Mouse (Mus musculus) hindbrain, embryonic 10.5 days (tissue): ENCODE data around the gene Hint3. TPM values are rescaled to one million over a fixed set of nuclear protein-coding genes. Genes with fewer than 3 reads are reported as not detected.

Experiments
- DNase-seq: peaks from one replicate; pipeline ENCODE4 v3.0.0-alpha.2; 2017; ENCODE audit warnings: low spot score
- H3K27ac ChIP-seq: fragments of 300-500 bp; sonication (generic); 2 replicates; pipeline ENCODE4 v1.5.1; 2016; ENCODE audit warnings: mild to moderate bottlenecking, moderate library complexity
- H3K27me3 ChIP-seq: fragments of 300-500 bp; sonication (generic); 2 replicates; pipeline ENCODE4 v1.6.1; 2016; ENCODE audit warnings: mild to moderate bottlenecking; ENCODE audit not compliant: poor library complexity, insufficient read depth, severe bottlenecking
- H3K36me3 ChIP-seq: fragments of 300-500 bp; sonication (generic); 2 replicates; pipeline ENCODE4 v1.6.1; 2016; ENCODE audit warnings: mild to moderate bottlenecking, moderate library complexity
- H3K4me1 ChIP-seq: fragments of 300-500 bp; sonication (generic); replicated peaks from 2 replicates; pipeline ENCODE4 v1.6.1; 2016; ENCODE audit warnings: mild to moderate bottlenecking
- H3K4me3 ChIP-seq: fragments of 300-500 bp; sonication (generic); 2 replicates; pipeline ENCODE4 v1.5.1; 2016; ENCODE audit warnings: mild to moderate bottlenecking, moderate library complexity
- H3K9me3 ChIP-seq: fragments of 300-500 bp; sonication (generic); 2 replicates; pipeline ENCODE4 v1.6.1; 2016; ENCODE audit warnings: mild to moderate bottlenecking, moderate library complexity
- WGBS: fragments of 180-500 bp; shearing (Covaris S2); methylation state at CpG from one replicate; pipeline ENCODE4 v1.1.7; 2016; 5-methylcytosine and 5-hydroxymethylcytosine counted together
- polyA plus RNA-seq: library from polyadenylated mRNA; unstranded; fragments of >200 nt; fragmentation: Nextera tagmentation; extraction: Ambion mirVana; gene quantifications from 2 replicates; pipeline ENCODE4 v1.2.1, GENCODE M21; 2016

Hint3 gene
- polyA plus RNA-seq, 1 experiment from 2014 or later, result 15.2 TPM

DNA sequence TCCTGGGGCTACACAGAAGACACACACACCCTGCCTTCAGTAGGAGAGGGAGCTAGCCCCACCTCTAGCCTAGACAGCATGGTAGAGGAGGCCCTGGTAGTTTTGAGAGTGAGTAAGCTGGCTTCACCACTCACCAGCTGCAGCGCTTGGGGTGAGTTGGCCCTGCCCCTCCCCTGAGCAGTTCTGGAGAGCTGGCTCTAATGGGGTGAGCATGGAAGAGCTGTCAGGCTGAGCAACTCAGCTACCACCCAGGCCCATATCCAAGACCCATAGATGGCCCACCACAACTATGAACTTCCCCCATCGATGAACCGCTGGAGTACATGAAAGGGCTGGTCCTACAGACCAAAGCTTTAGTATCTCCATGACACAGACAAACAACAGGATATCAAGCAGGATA, 64.8 kb downstream of the Hint3 start:
- no peaks in the 10 kb centered on the region for H3K4me1 ChIP-seq
- H3K36me3 ChIP-seq, result peaks cover 82% of the 10 kb centered on the region
- 96% methylated on average over 3 of the region's 3 CpGs for WGBS
- no peak overlapping the region for H3K4me3 ChIP-seq
- no peaks in the 10 kb centered on the region for H3K27me3 ChIP-seq
- H3K9me3 ChIP-seq, result no peaks in the 10 kb centered on the region
- no peak for DNase-seq
- H3K27ac ChIP-seq, result no peak overlapping the region

Other genes starting within 250 kb of the Hint3 start
- 26.3 and 30.6 TPM in 2 replicates for gene Trmt11, start 28.9 kb downstream of the Hint3 start, polyA plus RNA-seq
- 6.8 and 7.0 TPM in 2 replicates for gene Ncoa7, start 173.7 kb upstream of the Hint3 start, polyA plus RNA-seq
- gene Hey2, start 213.2 kb upstream of the Hint3 start, polyA plus RNA-seq, result 4.4 and 6.0 TPM in 2 replicates